Mouse (Mus musculus) MEL (cell line): ENCODE results near the gene Fam84b. TPM values are rescaled to one million over a fixed set of nuclear protein-coding genes. Genes with fewer than 3 reads are reported as not detected.

Experiments used
- DNase-seq: peaks from one replicate; pipeline ENCODE4 v3.0.0; 2011; ENCODE audit warnings: low read depth, low spot score
- H3K27ac ChIP-seq: 2 replicates; pipeline ENCODE4 v1.5.1; 2012; ENCODE audit warnings: low read depth, mild to moderate bottlenecking, control low read depth, low read length, moderate library complexity; ENCODE audit not compliant: control insufficient read depth
- H3K27me3 ChIP-seq, 2 experiments: fragments of 150-350 bp in 1 of 2; sonication (generic) in 1 of 2; 2 replicates each; pipeline ENCODE4 v1.6.1; 2012; ENCODE audit warnings: low read length in 2 of 2, mild to moderate bottlenecking in 2 of 2, improper control_type of control experiment in 1 of 2, moderate library complexity in 1 of 2; ENCODE audit not compliant: insufficient read depth in 2 of 2, control insufficient read depth in 1 of 2
- H3K36me3 ChIP-seq, 2 experiments: 2 replicates each; pipeline ENCODE4 v1.6.1; 2012 to 2014; ENCODE audit warnings: low read length in 2 of 2, improper control_type of control experiment in 1 of 2, inconsistent platforms in 1 of 2, mild to moderate bottlenecking in 1 of 2; ENCODE audit not compliant: insufficient read depth in 2 of 2, control insufficient read depth in 1 of 2
- H3K4me1 ChIP-seq, 2 experiments: fragments of 150-350 bp in 1 of 2; sonication (generic) in 1 of 2; 2 replicates each; pipeline ENCODE4 v1.6.1; 2012; ENCODE audit warnings: low read length in 2 of 2, improper control_type of control experiment in 1 of 2, mild to moderate bottlenecking in 1 of 2; ENCODE audit not compliant: insufficient read depth in 2 of 2, control insufficient read depth in 1 of 2
- H3K4me3 ChIP-seq, 2 experiments: fragments of 150-350 bp in 1 of 2; sonication (generic) in 1 of 2; 2 replicates each; pipeline ENCODE4 v1.5.1; 2012; ENCODE audit warnings: low read depth in 2 of 2, low read length in 2 of 2, mild to moderate bottlenecking in 2 of 2, moderate library complexity in 2 of 2, control low read depth in 1 of 2, improper control_type of control experiment in 1 of 2; ENCODE audit not compliant: control insufficient read depth in 1 of 2, insufficient read depth in 1 of 2
- H3K79me2 ChIP-seq: 2 replicates; pipeline ENCODE4 v1.6.1; 2012; ENCODE audit warnings: mild to moderate bottlenecking, low read length, moderate library complexity; ENCODE audit not compliant: control insufficient read depth, poor library complexity, insufficient read depth
- H3K9ac ChIP-seq: 2 replicates; pipeline ENCODE4 v1.6.1; 2012; ENCODE audit warnings: low read depth, mild to moderate bottlenecking, control low read depth, low read length, moderate library complexity; ENCODE audit not compliant: control insufficient read depth, poor library complexity, severe bottlenecking
- H3K9me3 ChIP-seq: fragments of 150-350 bp; sonication (generic); replicated peaks from 2 replicates; pipeline ENCODE4 v1.6.1; 2012; ENCODE audit warnings: mild to moderate bottlenecking, low read length, improper control_type of control experiment, moderate library complexity; ENCODE audit not compliant: insufficient read depth
- BHLHE40 ChIP-seq: IDR thresholded peaks from 2 replicates; pipeline ENCODE4 v1.6.1; 2012; ENCODE audit warnings: low read depth, mild to moderate bottlenecking, inconsistent platforms, low read length, improper control_type of control experiment, borderline replicate concordance
- CHD2 ChIP-seq: IDR thresholded peaks from 2 replicates; pipeline ENCODE4 v1.6.1; 2011; ENCODE audit warnings: low read length, improper control_type of control experiment
- E2F4 ChIP-seq: IDR thresholded peaks from 2 replicates; pipeline ENCODE4 v1.6.1; 2011; ENCODE audit warnings: low read depth, low read length, improper control_type of control experiment, borderline replicate concordance
- EP300 ChIP-seq, 2 experiments: IDR thresholded peaks; 2 replicates each; pipeline ENCODE4 v1.6.1; 2011; ENCODE audit warnings: improper control_type of control experiment in 2 of 2, low read length in 2 of 2, low read depth in 1 of 2, mild to moderate bottlenecking in 1 of 2
- GATA1 ChIP-seq: IDR thresholded peaks from 2 replicates; pipeline ENCODE4 v1.6.1; 2011; ENCODE audit warnings: low read depth, low read length, improper control_type of control experiment
- HCFC1 ChIP-seq: IDR thresholded peaks from 2 replicates; pipeline ENCODE4 v1.6.1; 2012; ENCODE audit warnings: low read depth, mild to moderate bottlenecking, inconsistent platforms, low read length, improper control_type of control experiment, moderate library complexity
- JUND ChIP-seq: IDR thresholded peaks from 2 replicates; pipeline ENCODE4 v1.6.1; 2011; ENCODE audit warnings: low read depth, mild to moderate bottlenecking, improper control_type of control experiment, low read length
- MAZ ChIP-seq: IDR thresholded peaks from 2 replicates; pipeline ENCODE4 v1.6.1; 2012; ENCODE audit warnings: low read depth, mild to moderate bottlenecking, inconsistent platforms, low read length, improper control_type of control experiment
- MYC ChIP-seq: IDR thresholded peaks from 2 replicates; pipeline ENCODE4 v1.6.1; 2011; ENCODE audit warnings: low read depth, mild to moderate bottlenecking, low read length, improper control_type of control experiment, moderate library complexity
- NELFE ChIP-seq: IDR thresholded peaks from 2 replicates; pipeline ENCODE4 v1.6.1; 2011; ENCODE audit warnings: low read depth, low read length, improper control_type of control experiment
- NRF1 ChIP-seq: IDR thresholded peaks from 2 replicates; pipeline ENCODE4 v1.6.1; 2014; ENCODE audit warnings: low read depth, mild to moderate bottlenecking, inconsistent platforms, low read length, improper control_type of control experiment, moderate library complexity; ENCODE audit not compliant: poor library complexity, insufficient read depth, severe bottlenecking
- POLR2A ChIP-seq, 2 experiments: IDR thresholded peaks; 2 replicates each; pipeline ENCODE4 v1.6.1; 2011 to 2012; ENCODE audit warnings: low read length in 2 of 2, mild to moderate bottlenecking in 2 of 2, control low read depth in 1 of 2, improper control_type of control experiment in 1 of 2, low read depth in 1 of 2, moderate library complexity in 1 of 2; ENCODE audit not compliant: control insufficient read depth in 1 of 2, insufficient read depth in 1 of 2, poor library complexity in 1 of 2
- POLR2AphosphoS2 ChIP-seq: IDR thresholded peaks from 2 replicates; pipeline ENCODE4 v1.6.1; 2011; ENCODE audit warnings: low read length, improper control_type of control experiment
- POLR2AphosphoS5 ChIP-seq: IDR thresholded peaks from 2 replicates; pipeline ENCODE4 v1.6.1; 2012; ENCODE audit warnings: low read depth, borderline replicate concordance, mild to moderate bottlenecking, inconsistent platforms, low read length, moderate library complexity, mixed read lengths
- RAD21 ChIP-seq: IDR thresholded peaks from 2 replicates; pipeline ENCODE4 v1.6.1; 2011; ENCODE audit warnings: mild to moderate bottlenecking, low read depth, low read length, improper control_type of control experiment
- RCOR1 ChIP-seq: IDR thresholded peaks from 2 replicates; pipeline ENCODE4 v1.6.1; 2012; ENCODE audit warnings: low read depth, mild to moderate bottlenecking, inconsistent platforms, low read length, improper control_type of control experiment
- SIN3A ChIP-seq: IDR thresholded peaks from 2 replicates; pipeline ENCODE4 v1.6.1; 2012; ENCODE audit warnings: low read length, improper control_type of control experiment, inconsistent platforms
- TCF12 ChIP-seq: IDR thresholded peaks from 2 replicates; pipeline ENCODE4 v1.6.1; 2014; ENCODE audit warnings: low read depth, mild to moderate bottlenecking, inconsistent platforms, low read length, improper control_type of control experiment, moderate library complexity
- UBTF ChIP-seq: IDR thresholded peaks from 2 replicates; pipeline ENCODE4 v1.6.1; 2012; ENCODE audit warnings: low read depth, mild to moderate bottlenecking, inconsistent platforms, low read length, improper control_type of control experiment, moderate library complexity, borderline replicate concordance; ENCODE audit not compliant: insufficient read depth
- USF1 ChIP-seq: IDR thresholded peaks from 2 replicates; pipeline ENCODE4 v1.6.1; 2014; ENCODE audit warnings: low read depth, mild to moderate bottlenecking, inconsistent platforms, low read length, improper control_type of control experiment, moderate library complexity
- USF2 ChIP-seq, 2 experiments: IDR thresholded peaks; 2 replicates each; pipeline ENCODE4 v1.6.1; 2011 to 2012; ENCODE audit warnings: improper control_type of control experiment in 2 of 2, low read length in 2 of 2, borderline replicate concordance in 1 of 2, inconsistent platforms in 1 of 2, low read depth in 1 of 2, mild to moderate bottlenecking in 1 of 2; ENCODE audit not compliant: insufficient read depth in 1 of 2
- ZC3H11A ChIP-seq: IDR thresholded peaks from 2 replicates; pipeline ENCODE4 v1.6.1; 2012; ENCODE audit warnings: low read depth, mild to moderate bottlenecking, inconsistent platforms, low read length, improper control_type of control experiment
- ZMIZ1 ChIP-seq: IDR thresholded peaks from 2 replicates; pipeline ENCODE4 v1.6.1; 2012; ENCODE audit warnings: low read depth, mild to moderate bottlenecking, inconsistent platforms, low read length, improper control_type of control experiment, moderate library complexity
- polyA plus RNA-seq, 2 experiments: library from polyadenylated mRNA; stranded (reverse) in 1 of 2; unstranded in 1 of 2; fragments of >175 nt in 1 of 2; fragments of >200 nt in 1 of 2; gene quantifications; 2 replicates each; pipeline versions ENCODE4 v1.2.1 to v1.2.4; 2012; ENCODE audit warnings: low replicate concordance in 2 of 2, low read depth in 1 of 2; ENCODE audit not compliant: insufficient read length in 2 of 2, insufficient read depth in 1 of 2, missing spikeins in 1 of 2
- total RNA-seq: library from RNA; depleted of rRNA; stranded (reverse); fragments of 300-350 nt; gene quantifications from 2 replicates; pipeline ENCODE4 v1.2.3, GENCODE M21; 2012

Fam84b gene
- total and polyA plus RNA-seq, 3 experiments = not detected

- Histone ChIP-seq H3K27me3 (no peaks in the 10 kb centered on the region), H3K79me2 (no peaks in the 10 kb centered on the region), H3K4me1 (no peaks in the 10 kb centered on the region), H3K9ac (no peak overlapping the region), H3K27ac (no peak overlapping the region), H3K9me3 (no peaks in the 10 kb centered on the region), H3K36me3 (no peaks in the 10 kb centered on the region), H3K4me3 (no peak overlapping the region)
- no peak for DNase-seq
- TF ChIP-seq HCFC1 = no peak
- TF ChIP-seq RAD21 = no peak
- no peak for TF ChIP-seq ZMIZ1
- no peak for TF ChIP-seq MAZ
- TF ChIP-seq ZC3H11A = no peak
- TF ChIP-seq SIN3A = no peak
- no peak for TF ChIP-seq POLR2A (IDR thresholded peaks at IDR 0.05; ENCODE audit: control insufficient read depth in 1 of 2, insufficient read depth in 1 of 2, low read depth in 1 of 2, low read length in 2 of 2, poor library complexity in 1 of 2)
- no peak for TF ChIP-seq MYC
- no peak for TF ChIP-seq GATA1
- no peak for TF ChIP-seq CHD2
- TF ChIP-seq POLR2AphosphoS2 = no peak
Measured at GRCm38 (mm10) chr15:60824751-60825227, 28.8 kb downstream of the Fam84b start.

- TF ChIP-seq RAD21 (no peak), RCOR1 (no peak), ZC3H11A (no peak), TCF12 (no peak), E2F4 (no peak), MYC (no peak), USF1 (no peak), ZMIZ1 (no peak), NELFE (no peak), EP300 (IDR thresholded peaks at IDR 0.05; ENCODE audit: low read depth in 1 of 2, low read length in 2 of 2) (no peak), POLR2AphosphoS5 (no peak), BHLHE40 (no peak), POLR2A (IDR thresholded peaks at IDR 0.05; ENCODE audit: control insufficient read depth in 1 of 2, insufficient read depth in 1 of 2, low read depth in 1 of 2, low read length in 2 of 2, poor library complexity in 1 of 2) (no peak), SIN3A (no peak), CHD2 (no peak), UBTF (no peak), NRF1 (no peak), USF2 (IDR thresholded peaks at IDR 0.05; ENCODE audit: borderline replicate concordance in 1 of 2, insufficient read depth in 1 of 2, low read depth in 1 of 2, low read length in 2 of 2) (no peak), JUND (no peak)
- Histone ChIP-seq H3K9ac (no peak overlapping the region), H3K27me3 (no peaks in the 10 kb centered on the region), H3K27ac (no peak overlapping the region), H3K4me1 (no peaks in the 10 kb centered on the region), H3K4me3 (no peak overlapping the region), H3K36me3 (no peaks in the 10 kb centered on the region), H3K9me3 (no peaks in the 10 kb centered on the region), H3K79me2 (no peaks in the 10 kb centered on the region)
- no peak for DNase-seq
Measured at GRCm38 (mm10) chr15:60823870-60824709, 29.5 kb downstream of the Fam84b start.
